Mouse (Mus musculus) bone marrow macrophage, adult 2 months (primary cell): ENCODE results near the gene Rps6ka5.

ENCODE experiments used
- CTCF ChIP-seq: IDR thresholded peaks from 2 replicates; pipeline ENCODE4 v1.5.1; 2012; ENCODE audit warnings: low read depth, mild to moderate bottlenecking, low read length, moderate library complexity
- POLR2A ChIP-seq: IDR thresholded peaks from 2 replicates; pipeline ENCODE4 v1.6.1; 2012; ENCODE audit warnings: mild to moderate bottlenecking, low read depth, low read length, borderline replicate concordance

DNA sequence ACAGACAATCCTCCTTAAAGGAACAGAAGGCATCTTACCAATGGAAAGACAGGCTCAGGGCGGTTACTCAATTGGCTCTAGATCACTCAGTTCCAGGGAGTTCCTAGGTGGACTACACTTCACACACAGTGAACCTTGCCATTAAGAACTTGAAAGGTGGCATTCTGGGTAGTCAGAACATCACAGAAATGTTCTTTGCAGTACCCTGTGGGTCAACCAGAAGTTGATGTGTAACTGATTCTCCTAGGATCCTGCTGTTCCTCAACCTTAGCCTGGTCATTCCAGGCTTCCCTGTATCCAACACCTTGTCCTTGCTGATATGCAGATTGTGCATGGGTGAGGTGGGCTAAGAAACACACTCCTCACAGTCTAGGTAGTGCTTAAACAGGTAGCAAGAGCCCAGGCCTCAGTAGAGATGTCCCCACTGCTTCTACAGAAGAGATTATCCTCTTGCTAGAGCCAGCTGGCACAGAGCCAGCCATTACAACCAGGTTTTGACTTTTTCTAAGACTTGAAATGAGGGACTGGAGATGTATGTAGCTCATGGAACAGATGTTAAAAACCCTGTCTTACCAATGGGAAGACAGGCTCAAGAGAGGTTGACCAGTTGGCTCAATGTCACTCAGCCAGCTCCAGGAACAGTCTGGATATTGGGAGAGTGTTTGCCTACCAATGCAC lies 210.5 kb downstream of the Rps6ka5 start:
- no peak for TF ChIP-seq POLR2A
- TF ChIP-seq CTCF = no peak
